Mouse (Mus musculus): ENCODE data around the gene D3Ertd751e. TPM values are rescaled to one million over a fixed set of nuclear protein-coding genes. Genes with fewer than 3 reads are reported as not detected.

The D3Ertd751e gene
- polyA plus RNA-seq (2014; fragmentation: Illumina TruSeq; extraction: RNeasy Lipid Tissue Mini Kit (QIAGEN cat#74804); ENCODE audit: low read depth, low replicate concordance): 104 TPM

GRCm38 (mm10) chr3:41742278-41742934 is at the start of gene D3Ertd751e, which contains the start of gene Sclt1:
TSS of gene D3Ertd751e (plus strand) at chr3:41742611.
TSS of gene Sclt1 (minus strand) at chr3:41742514.

Other genes starting within 250 kb of the D3Ertd751e start
- 67.1 TPM for gene Jade1, start 186.9 kb upstream of the D3Ertd751e start, polyA plus RNA-seq (2014; fragmentation: Illumina TruSeq; extraction: RNeasy Lipid Tissue Mini Kit (QIAGEN cat#74804); ENCODE audit: low read depth, low replicate concordance)
- gene Sclt1, start 97 bp upstream of the D3Ertd751e start, polyA plus RNA-seq (2014; fragmentation: Illumina TruSeq; extraction: RNeasy Lipid Tissue Mini Kit (QIAGEN cat#74804); ENCODE audit: low read depth, low replicate concordance): 27.6 TPM

Data from adrenal gland, adult 10 weeks (tissue).